Mouse (Mus musculus) liver, postnatal 0 days (tissue): ENCODE measurements around the gene Npm3. TPM values are rescaled to one million over a fixed set of nuclear protein-coding genes. Genes with fewer than 3 reads are reported as not detected.
A peak's percentile ranks its signal among the peaks of the same experiment; 100 is the strongest.

Experiments
- ATAC-seq: fragments of 200-750 bp; cut with Nextera tagmentation; 2 replicates; pipeline ENCODE4 v1.8.0; 2017; ENCODE audit warnings: mild to moderate bottlenecking, moderate library complexity
- DNase-seq: peaks from one replicate; pipeline ENCODE4 v3.0.0-alpha.2; 2016
- H3K27ac ChIP-seq: fragments of 300-500 bp; sonication (generic); 2 replicates; pipeline ENCODE4 v1.5.1; 2014; ENCODE audit warnings: antibody characterized with exemption, moderate library complexity, mild to moderate bottlenecking, low read depth
- H3K27me3 ChIP-seq: fragments of 300-500 bp; sonication (generic); 2 replicates; pipeline ENCODE4 v1.6.1; 2014; ENCODE audit warnings: low read length, control low read depth, mixed read lengths; ENCODE audit not compliant: insufficient read depth
- H3K36me3 ChIP-seq: fragments of 300-500 bp; sonication (generic); replicated peaks from 2 replicates; pipeline ENCODE4 v1.6.1; 2014; ENCODE audit warnings: mild to moderate bottlenecking, control low read depth, low read length, moderate library complexity, mixed read lengths; ENCODE audit not compliant: insufficient read depth
- H3K4me1 ChIP-seq: fragments of 300-500 bp; sonication (generic); 2 replicates; pipeline ENCODE4 v1.6.1; 2014; ENCODE audit warnings: antibody characterized with exemption, mild to moderate bottlenecking, control low read depth; ENCODE audit not compliant: insufficient read depth
- H3K4me2 ChIP-seq: fragments of 300-500 bp; sonication (generic); 2 replicates; pipeline ENCODE4 v1.6.1; 2014; ENCODE audit warnings: low read depth, mild to moderate bottlenecking, low read length, moderate library complexity, mixed read lengths
- H3K4me3 ChIP-seq: fragments of 300-500 bp; sonication (generic); 2 replicates; pipeline ENCODE4 v1.5.1; 2014; ENCODE audit warnings: low read depth, low read length
- H3K9ac ChIP-seq: fragments of 300-500 bp; sonication (generic); replicated peaks from 2 replicates; pipeline ENCODE4 v1.6.1; 2014; ENCODE audit warnings: mild to moderate bottlenecking, moderate library complexity
- H3K9me3 ChIP-seq: fragments of 300-500 bp; sonication (generic); 2 replicates; pipeline ENCODE4 v1.6.1; 2016; ENCODE audit warnings: mild to moderate bottlenecking, control low read depth, low read length, mixed read lengths
- CTCF ChIP-seq: sonication (generic); IDR thresholded peaks from 2 replicates; pipeline ENCODE4 v1.5.1; 2016; ENCODE audit warnings: antibody characterized with exemption, low read depth
- EP300 ChIP-seq: IDR thresholded peaks from 2 replicates; pipeline ENCODE4 v1.6.1; 2016; ENCODE audit warnings: antibody characterized with exemption, low read depth, mild to moderate bottlenecking
- WGBS: fragments of 180-500 bp; shearing (Covaris S2); extraction: QIAGEN DNeasy Blood & Tissue Kit; methylation state at CpG from one replicate; pipeline ENCODE4 v1.1.7; 2014; ENCODE audit not compliant: insufficient replicate concordance; 5-methylcytosine and 5-hydroxymethylcytosine counted together
- polyA plus RNA-seq: library from polyadenylated mRNA; unstranded; fragments of >200 nt; fragmentation: Nextera tagmentation; extraction: Ambion mirVana; gene quantifications from 2 replicates; pipeline ENCODE4 v1.2.1, GENCODE M21; 2015

Npm3 gene
- polyA plus RNA-seq, 1 experiment from 2014 or later = 6.5 TPM

DNA sequence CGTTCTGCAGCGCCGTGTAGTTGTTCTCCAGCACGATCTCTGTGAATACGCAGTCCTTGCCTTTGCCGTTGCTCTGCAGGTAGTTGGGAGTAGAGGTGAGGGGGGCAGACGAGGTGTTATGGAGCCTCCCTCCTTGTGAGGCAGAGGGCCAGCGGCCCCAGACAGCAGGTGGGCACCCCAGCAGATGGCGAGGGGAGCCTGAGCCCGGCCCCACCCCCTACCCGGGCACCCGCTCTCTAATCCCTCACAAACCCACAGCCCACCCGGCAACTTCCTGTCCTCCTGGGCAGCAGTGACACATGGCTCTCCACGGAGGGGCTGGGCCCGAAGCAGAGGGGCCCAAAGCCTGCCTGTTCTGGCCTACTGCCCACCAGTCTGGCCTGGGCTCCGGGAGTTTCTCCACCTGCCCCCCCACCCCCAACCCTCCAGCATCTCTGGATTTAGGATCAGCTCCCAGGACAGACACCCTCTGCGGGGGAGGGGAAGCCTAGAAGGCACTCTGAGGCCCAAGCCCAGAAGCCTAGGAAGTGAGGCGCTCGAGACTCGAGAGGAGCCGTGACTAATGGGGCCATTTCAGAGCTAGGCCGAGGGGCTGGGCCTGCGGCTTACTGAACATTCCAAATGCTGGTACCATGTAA lies 12.1 kb downstream of the Npm3 start:
- TF ChIP-seq EP300 = no peak
- no peak for TF ChIP-seq CTCF
- H3K4me3 ChIP-seq = no peak overlapping the region
- DNase-seq (no peak), ATAC-seq (no peak; the same call in 1 of the 2 replicates)
- H3K36me3 ChIP-seq = no peaks in the 10 kb centered on the region
- no peaks in the 10 kb centered on the region for H3K9me3 ChIP-seq
- peak overlapping the region; percentile 32; the same call in 1 of the 2 replicates for H3K4me2 ChIP-seq
- H3K9ac ChIP-seq = 0 out of 2 replicates have a peak overlapping the region, but pooled peaks have one; percentile 11
- WGBS = 27% methylated on average over 21 of the region's 23 CpGs
- peaks cover 92% of the 10 kb centered on the region for H3K27me3 ChIP-seq
- no peak overlapping the region for H3K27ac ChIP-seq
- peaks cover 7% of the 10 kb centered on the region for H3K4me1 ChIP-seq

DNA sequence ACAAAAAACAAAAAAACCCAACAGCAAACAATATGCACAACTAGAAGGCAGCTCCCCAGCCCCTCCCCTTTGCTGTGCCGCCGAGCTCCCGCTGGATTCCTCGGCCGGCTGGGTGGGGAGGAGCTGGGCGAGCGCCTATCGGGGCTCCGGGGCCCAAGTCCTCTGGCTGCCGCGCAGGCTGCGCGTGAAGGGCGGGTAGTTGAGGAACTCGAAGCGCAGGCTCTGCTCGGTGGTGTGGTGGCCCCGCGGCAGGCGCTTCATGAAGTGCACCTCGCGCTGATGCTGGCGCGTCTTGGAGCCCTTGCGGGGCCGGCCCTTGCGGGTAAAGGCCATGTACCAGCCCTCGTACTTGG lies 12.6 kb downstream of the Npm3 start:
- WGBS = 1% methylated on average over 28 of the region's 28 CpGs
- H3K9ac ChIP-seq = 0 out of 2 replicates have a peak overlapping the region, but pooled peaks have one; percentile 11
- ATAC-seq (peak; percentile 50; the same call in 1 of the 2 replicates), DNase-seq (peak; percentile 52)
- H3K9me3 ChIP-seq = no peaks in the 10 kb centered on the region
- no peaks in the 10 kb centered on the region for H3K36me3 ChIP-seq
- no peak for TF ChIP-seq CTCF
- TF ChIP-seq EP300 = no peak
- H3K4me3 ChIP-seq = no peak overlapping the region
- peaks cover 88% of the 10 kb centered on the region for H3K27me3 ChIP-seq
- H3K4me1 ChIP-seq = peaks cover 7% of the 10 kb centered on the region
- peak overlapping the region; percentile 32; the same call in 1 of the 2 replicates for H3K4me2 ChIP-seq
- H3K27ac ChIP-seq = no peak overlapping the region

- TF ChIP-seq CTCF (no peak), EP300 (no peak)
- peaks cover 7% of the 10 kb centered on the region for H3K4me1 ChIP-seq
- H3K36me3 ChIP-seq = no peaks in the 10 kb centered on the region
- H3K27ac ChIP-seq = no peak overlapping the region
- no peak overlapping the region for H3K4me2 ChIP-seq
- peaks cover 86% of the 10 kb centered on the region for H3K27me3 ChIP-seq
- DNase-seq (no peak), ATAC-seq (no peak)
- no peak overlapping the region for H3K4me3 ChIP-seq
- 73% methylated on average over 1 of the region's 1 CpGs for WGBS
- H3K9me3 ChIP-seq = no peaks in the 10 kb centered on the region
- no peak overlapping the region for H3K9ac ChIP-seq
These were observed 13.2 kb downstream of the Npm3 start for GRCm38 (mm10) chr19:45736241-45736640.

DNA sequence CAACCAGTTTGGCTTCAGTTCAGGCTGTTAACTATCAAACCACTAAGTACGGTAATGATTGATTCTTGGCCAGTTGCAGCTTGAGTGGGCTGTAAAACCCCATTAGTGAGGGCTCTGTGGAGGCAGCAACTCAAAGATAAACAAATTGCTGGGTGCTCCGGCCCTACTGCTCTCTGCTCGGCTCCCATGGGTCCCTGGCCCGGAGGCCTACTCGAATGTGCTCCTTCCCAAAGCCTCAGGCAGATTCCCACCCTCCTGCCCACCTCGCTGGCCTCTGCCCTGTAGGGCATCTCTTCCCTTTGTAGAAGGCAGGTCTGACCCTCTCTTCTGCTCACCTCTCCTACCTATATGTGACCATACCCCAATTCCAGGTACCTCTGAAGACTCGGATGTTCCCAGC lies 14.6 kb downstream of the Npm3 start:
- ATAC-seq (no peak), DNase-seq (no peak)
- H3K4me1 ChIP-seq = peaks cover 7% of the 10 kb centered on the region
- peaks cover 78% of the 10 kb centered on the region for H3K27me3 ChIP-seq
- H3K4me2 ChIP-seq = no peak overlapping the region
- no peak for TF ChIP-seq CTCF
- H3K27ac ChIP-seq = no peak overlapping the region
- no peaks in the 10 kb centered on the region for H3K36me3 ChIP-seq
- 53% methylated on average over 7 of the region's 7 CpGs for whole genome bisulfite sequencing
- no peak overlapping the region for H3K9ac ChIP-seq
- H3K9me3 ChIP-seq = no peaks in the 10 kb centered on the region
- H3K4me3 ChIP-seq = no peak overlapping the region

DNA sequence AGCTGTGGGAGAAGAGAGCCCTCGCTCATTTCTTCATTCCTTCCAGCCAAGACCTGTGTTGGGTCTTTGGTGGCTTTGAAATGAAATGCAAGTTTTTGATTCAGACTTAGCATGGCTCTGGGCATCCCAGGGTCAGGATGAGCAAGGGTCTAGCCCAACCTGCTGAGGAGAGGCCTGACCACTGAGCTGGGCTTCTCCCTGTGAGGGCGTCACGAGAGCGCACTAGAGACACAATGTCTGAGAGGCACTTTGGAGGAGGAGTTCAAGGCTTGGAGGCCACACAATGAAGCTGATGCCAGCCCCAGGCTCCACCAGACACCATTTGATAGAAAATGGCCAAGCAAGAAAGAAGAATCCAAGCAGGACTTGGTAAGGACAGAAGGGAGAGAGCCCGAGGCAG lies 15.2 kb downstream of the Npm3 start:
- Histone ChIP-seq H3K4me2 (no peak overlapping the region), H3K36me3 (no peaks in the 10 kb centered on the region), H3K4me3 (no peak overlapping the region), H3K27me3 (peaks cover 72% of the 10 kb centered on the region), H3K9me3 (no peaks in the 10 kb centered on the region), H3K4me1 (peaks cover 7% of the 10 kb centered on the region), H3K9ac (no peak overlapping the region), H3K27ac (no peak overlapping the region)
- ATAC-seq = no peak
- WGBS = 73% methylated on average over 5 of the region's 5 CpGs
- TF ChIP-seq EP300 (no peak), CTCF (no peak)
- no peak for DNase-seq

DNA sequence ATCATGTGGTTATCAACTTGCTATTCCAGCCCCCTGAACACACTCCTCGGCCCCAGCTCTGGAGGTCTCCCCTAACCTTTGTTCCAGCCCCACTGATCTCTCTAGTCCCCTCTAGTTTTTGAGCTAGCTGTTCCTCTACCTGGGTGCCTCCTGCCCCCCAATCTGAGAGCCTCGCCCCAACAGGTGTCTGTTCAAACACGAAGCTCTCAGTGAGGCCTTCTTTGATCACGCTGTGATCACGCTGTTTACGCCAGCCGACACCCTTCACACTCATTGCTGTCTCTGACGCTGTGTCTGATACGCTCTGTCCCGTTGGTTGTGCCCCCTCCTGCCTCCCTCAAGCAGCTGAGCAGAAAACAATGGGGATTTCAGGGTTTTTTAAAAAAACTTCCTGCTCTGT lies 15.8 kb downstream of the Npm3 start:
- no peaks in the 10 kb centered on the region for H3K36me3 ChIP-seq
- H3K4me2 ChIP-seq = no peak overlapping the region
- DNase-seq = no peak
- TF ChIP-seq EP300 = no peak
- no peak for ATAC-seq
- WGBS = 29% methylated on average over 10 of the region's 10 CpGs
- H3K27me3 ChIP-seq = peaks cover 69% of the 10 kb centered on the region
- peaks cover 7% of the 10 kb centered on the region for H3K4me1 ChIP-seq
- no peak overlapping the region for H3K27ac ChIP-seq
- no peak overlapping the region for H3K4me3 ChIP-seq
- no peaks in the 10 kb centered on the region for H3K9me3 ChIP-seq
- no peak overlapping the region for H3K9ac ChIP-seq
